Mouse (Mus musculus): ENCODE measurements at regions not wholly inside any gene's neighbourhood (a gene's known extent, or its start where the extent isn't known, plus 50 kb on each side); places are given as distances from the start of the nearest gene placed in this dataset.

- TF ChIP-seq POLR2A (IDR thresholded peaks at IDR 0.05; ENCODE audit: extremely low read depth, insufficient read depth, low read length) (no peak), CTCF (IDR thresholded peaks at IDR 0.05; ENCODE audit: low read depth, low read length) (no peak)
These were observed 440.8 kb upstream of the Tnp1 start for GRCm38 (mm10) chr1:73456359-73457062.

All from liver, adult 2 months (tissue).